Mouse (Mus musculus): ENCODE data around the gene Kif5a. TPM values are rescaled to one million over a fixed set of nuclear protein-coding genes. Genes with fewer than 3 reads are reported as not detected.

Gene Kif5a
- polyA plus RNA-seq, 1 experiment = 0.14 TPM

GRCm38 (mm10) chr10:127188465-127189115, 74.6 kb downstream of the Kif5a start:
- TF ChIP-seq SRF (IDR thresholded peaks at IDR 0.05; ENCODE audit: control insufficient read depth, insufficient read length, low read depth) (no peak), MYOD1 (IDR thresholded peaks at IDR 0.05; ENCODE audit: control insufficient read depth in 1 of 3, insufficient read length in 2 of 3, low read depth in 2 of 3) (peak in 1 of 3 experiments; percentile 12), E2F4 (IDR thresholded peaks at IDR 0.05; ENCODE audit: insufficient read depth) (no peak), POLR2AphosphoS2 (IDR thresholded peaks at IDR 0.05; ENCODE audit: insufficient read length, low read depth) (peak; percentile 89), USF1 (IDR thresholded peaks at IDR 0.05; ENCODE audit: low read depth) (no peak), TCF3 (IDR thresholded peaks at IDR 0.05; ENCODE audit: insufficient read length, low read depth) (no peak), MYOG (IDR thresholded peaks at IDR 0.05; ENCODE audit: control insufficient read depth in 1 of 3, insufficient read depth in 1 of 3, insufficient read length in 2 of 3, low read depth in 2 of 3) (no peak), POLR2A (IDR thresholded peaks at IDR 0.05; ENCODE audit: insufficient read length, low read depth) (peak; percentile 73), MAX (IDR thresholded peaks at IDR 0.05; ENCODE audit: low read depth) (no peak), TCF12 (IDR thresholded peaks at IDR 0.05; ENCODE audit: insufficient read depth, poor library complexity, severe bottlenecking) (no peak), REST (IDR thresholded peaks at IDR 0.05; ENCODE audit: insufficient read depth, insufficient read length) (no peak)
- Histone ChIP-seq H3K27me3 (ENCODE audit: control insufficient read depth, insufficient read depth, insufficient read length) (no peaks in the 10 kb centered on the region), H3K36me3 (ENCODE audit: control insufficient read depth, insufficient read depth) (no peaks in the 10 kb centered on the region)

GRCm38 (mm10) chr10:127188079-127188453, 75.1 kb downstream of the Kif5a start:
- no peaks in the 10 kb centered on the region for H3K36me3 ChIP-seq (ENCODE audit: control insufficient read depth, insufficient read depth)
- no peak for TF ChIP-seq POLR2A (IDR thresholded peaks at IDR 0.05; ENCODE audit: insufficient read length, low read depth)
- no peak for TF ChIP-seq E2F4 (IDR thresholded peaks at IDR 0.05; ENCODE audit: insufficient read depth)
- no peak for TF ChIP-seq MYOD1 (IDR thresholded peaks at IDR 0.05; ENCODE audit: control insufficient read depth in 1 of 3, insufficient read length in 2 of 3, low read depth in 2 of 3)
- no peak for TF ChIP-seq CEBPB (IDR thresholded peaks at IDR 0.05; ENCODE audit: insufficient read depth, poor library complexity, severe bottlenecking)
- no peak for TF ChIP-seq USF1 (IDR thresholded peaks at IDR 0.05; ENCODE audit: low read depth)
- no peak for TF ChIP-seq MAX (IDR thresholded peaks at IDR 0.05; ENCODE audit: low read depth)
- no peak for TF ChIP-seq TCF12 (IDR thresholded peaks at IDR 0.05; ENCODE audit: insufficient read depth, poor library complexity, severe bottlenecking)

More at GRCm38 (mm10) chr10:127188465-127189115, 74.6 kb downstream of the Kif5a start:
- Histone ChIP-seq H3ac (ENCODE audit: control insufficient read depth, insufficient read length) (peak overlapping the region; percentile 40), H3K79me2 (ENCODE audit: control insufficient read depth, insufficient read depth) (no peaks in the 10 kb centered on the region), H3K4me2 (ENCODE audit: low read depth) (peak overlapping the region; percentile 95), H3K4me3 (peak overlapping the region; percentile 69)

GRCm38 (mm10) chr10:127187371-127188078, 75.6 kb downstream of the Kif5a start:
- Histone ChIP-seq H3K36me3 (ENCODE audit: control insufficient read depth, insufficient read depth) (no peaks in the 10 kb centered on the region), H3K79me2 (ENCODE audit: control insufficient read depth, insufficient read depth) (no peaks in the 10 kb centered on the region)

More at GRCm38 (mm10) chr10:127188079-127188453, 75.1 kb downstream of the Kif5a start:
- peak overlapping the region; percentile 69 for H3K4me3 ChIP-seq
- H3K27me3 ChIP-seq (ENCODE audit: control insufficient read depth, insufficient read depth, insufficient read length) = no peaks in the 10 kb centered on the region
- H3K4me2 ChIP-seq (ENCODE audit: low read depth) = peak overlapping the region; percentile 95
- peak overlapping the region; percentile 40 for H3ac ChIP-seq (ENCODE audit: control insufficient read depth, insufficient read length)
- no peaks in the 10 kb centered on the region for H3K79me2 ChIP-seq (ENCODE audit: control insufficient read depth, insufficient read depth)

DNA sequence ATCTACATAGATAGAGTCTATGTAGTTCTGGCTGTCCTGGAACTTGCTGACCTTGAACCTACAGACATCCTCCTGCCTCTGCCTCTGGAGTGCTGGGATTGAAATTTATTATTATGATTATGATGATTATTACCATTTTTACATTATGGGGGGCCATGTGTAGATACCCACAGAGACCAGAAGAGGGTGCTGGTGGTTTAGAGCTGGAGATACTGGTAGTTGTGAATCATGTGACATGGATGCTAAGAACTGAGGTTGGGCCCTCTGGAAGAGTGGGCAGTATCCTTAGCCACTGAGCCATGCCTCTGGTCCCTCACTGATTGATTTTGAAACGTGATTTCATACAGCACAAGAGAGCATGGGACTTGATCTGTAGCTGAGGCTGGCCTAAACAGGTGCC, 76.7 kb downstream of the Kif5a start:
- Histone ChIP-seq H3K4me2 (ENCODE audit: low read depth) (no peak overlapping the region), H3K79me2 (ENCODE audit: control insufficient read depth, insufficient read depth) (no peaks in the 10 kb centered on the region), H3K4me3 (no peak overlapping the region), H3K27me3 (ENCODE audit: control insufficient read depth, insufficient read depth, insufficient read length) (no peaks in the 10 kb centered on the region), H3ac (ENCODE audit: control insufficient read depth, insufficient read length) (no peak overlapping the region), H3K36me3 (ENCODE audit: control insufficient read depth, insufficient read depth) (no peaks in the 10 kb centered on the region)
- TF ChIP-seq E2F4 (IDR thresholded peaks at IDR 0.05; ENCODE audit: insufficient read depth) (no peak), CEBPB (IDR thresholded peaks at IDR 0.05; ENCODE audit: insufficient read depth, poor library complexity, severe bottlenecking) (no peak), POLR2A (IDR thresholded peaks at IDR 0.05; ENCODE audit: insufficient read length, low read depth) (no peak), MAX (IDR thresholded peaks at IDR 0.05; ENCODE audit: low read depth) (no peak), USF1 (IDR thresholded peaks at IDR 0.05; ENCODE audit: low read depth) (peak; percentile 58), POLR2AphosphoS2 (IDR thresholded peaks at IDR 0.05; ENCODE audit: insufficient read length, low read depth) (no peak), TCF12 (IDR thresholded peaks at IDR 0.05; ENCODE audit: insufficient read depth, poor library complexity, severe bottlenecking) (no peak)

More at GRCm38 (mm10) chr10:127187371-127188078, 75.6 kb downstream of the Kif5a start:
- H3K27me3 ChIP-seq (ENCODE audit: control insufficient read depth, insufficient read depth, insufficient read length) = no peaks in the 10 kb centered on the region
- H3ac ChIP-seq (ENCODE audit: control insufficient read depth, insufficient read length) = no peak overlapping the region
- H3K4me2 ChIP-seq (ENCODE audit: low read depth) = peak overlapping the region; percentile 95
- H3K4me3 ChIP-seq = peak overlapping the region; percentile 69
- no peak for TF ChIP-seq MYOD1 (IDR thresholded peaks at IDR 0.05; ENCODE audit: control insufficient read depth in 1 of 3, insufficient read length in 2 of 3, low read depth in 2 of 3)
- TF ChIP-seq E2F4 (IDR thresholded peaks at IDR 0.05; ENCODE audit: insufficient read depth) = no peak
- TF ChIP-seq REST (IDR thresholded peaks at IDR 0.05; ENCODE audit: insufficient read depth, insufficient read length) = no peak
- TF ChIP-seq USF1 (IDR thresholded peaks at IDR 0.05; ENCODE audit: low read depth) = no peak
- no peak for TF ChIP-seq MAX (IDR thresholded peaks at IDR 0.05; ENCODE audit: low read depth)
- no peak for TF ChIP-seq SRF (IDR thresholded peaks at IDR 0.05; ENCODE audit: control insufficient read depth, insufficient read length, low read depth)
- no peak for TF ChIP-seq TCF3 (IDR thresholded peaks at IDR 0.05; ENCODE audit: insufficient read length, low read depth)

DNA sequence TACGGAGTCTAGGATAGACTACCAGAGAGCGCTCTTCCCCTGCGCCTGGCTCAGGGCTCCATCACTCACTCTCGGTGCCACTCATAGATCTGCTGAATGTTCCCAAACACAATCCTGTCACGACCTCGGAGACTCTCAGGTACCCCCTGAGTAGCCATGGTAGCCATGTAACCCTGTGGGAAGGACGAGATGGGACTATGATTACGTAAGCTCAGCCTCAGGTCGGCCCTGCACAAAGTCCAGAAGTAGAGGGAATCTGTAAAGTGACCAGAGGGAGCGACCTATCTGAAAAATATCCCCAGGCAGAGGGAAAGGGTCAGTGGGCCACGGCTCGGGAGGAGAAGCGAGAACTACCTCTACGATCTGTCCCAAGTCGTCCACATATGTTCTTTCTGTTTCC, 77.6 kb downstream of the Kif5a start:
- no peak overlapping the region for H3ac ChIP-seq (ENCODE audit: control insufficient read depth, insufficient read length)
- TF ChIP-seq TCF3 (IDR thresholded peaks at IDR 0.05; ENCODE audit: insufficient read length, low read depth) (no peak), POLR2A (IDR thresholded peaks at IDR 0.05; ENCODE audit: insufficient read length, low read depth) (no peak), POLR2AphosphoS2 (IDR thresholded peaks at IDR 0.05; ENCODE audit: insufficient read length, low read depth) (no peak), USF1 (IDR thresholded peaks at IDR 0.05; ENCODE audit: low read depth) (no peak), REST (IDR thresholded peaks at IDR 0.05; ENCODE audit: insufficient read depth, insufficient read length) (no peak)
- no peak overlapping the region for H3K4me3 ChIP-seq
- no peaks in the 10 kb centered on the region for H3K79me2 ChIP-seq (ENCODE audit: control insufficient read depth, insufficient read depth)
- H3K4me2 ChIP-seq (ENCODE audit: low read depth) = no peak overlapping the region
- no peaks in the 10 kb centered on the region for H3K36me3 ChIP-seq (ENCODE audit: control insufficient read depth, insufficient read depth)
- no peaks in the 10 kb centered on the region for H3K27me3 ChIP-seq (ENCODE audit: control insufficient read depth, insufficient read depth, insufficient read length)
